18 mouse cellular contexts compared by ENCODE assay signal in the genomic region with DNA sequence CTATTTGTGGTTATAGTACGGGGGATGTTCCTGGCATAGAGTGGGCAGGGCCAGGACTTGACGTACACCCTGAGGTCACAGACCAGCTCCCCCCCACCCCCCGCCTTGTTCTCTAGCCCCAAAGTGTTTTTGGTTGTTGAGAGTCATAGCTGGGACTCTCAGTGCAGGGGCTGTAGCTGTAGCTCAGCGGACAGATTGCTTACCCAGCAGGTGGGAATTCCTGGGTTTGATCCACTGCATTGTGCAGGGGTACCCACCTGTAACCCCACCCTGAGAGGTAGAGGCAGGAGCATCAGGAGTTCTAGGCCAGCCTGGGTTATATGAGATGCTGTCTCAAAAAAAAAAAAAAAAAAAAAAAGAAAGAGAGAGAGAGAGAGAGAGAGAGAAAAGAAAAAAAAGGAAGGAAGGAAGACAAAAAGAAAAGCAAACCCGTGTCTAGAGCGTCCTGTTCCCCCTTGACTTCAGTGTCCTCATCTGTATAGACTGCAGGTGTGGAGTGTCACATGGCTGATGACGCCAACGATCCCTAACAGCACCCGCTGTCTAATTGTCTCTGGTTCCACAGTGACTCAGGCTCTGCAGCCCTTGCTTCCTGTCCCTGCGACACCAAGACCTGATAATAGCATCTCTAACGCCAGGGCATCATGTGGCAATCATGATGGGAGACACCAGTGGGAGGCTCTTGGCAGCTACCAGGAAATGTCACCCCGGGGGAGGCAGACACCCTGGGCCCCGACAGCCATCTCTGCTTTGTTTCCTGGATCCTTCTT.
DNase-seq lines count a peak whose midpoint lies in the region; ATAC-seq lines count a peak whose summit lies in the region.
"Had no signal": no experiment of that assay in that cellular context is flagged by ENCODE, and none has a peak within 500 bp of the region (broad histone marks: within the 10 kb centered on the region; RNA-seq: fewer than 3 reads in every experiment).

No protein-coding gene starts in this region.

- H3K4me2 ChIP-seq in hindbrain, embryonic 16.5 days (ENCODE audit: low read length), result no peak overlapping the region
- H3K4me2 ChIP-seq: embryonic facial prominence, embryonic 13.5 days; heart, embryonic 11.5 days; hindbrain, embryonic 14.5 days; limb, embryonic 12.5 days had no signal

- no peaks in the 10 kb centered on the region for H3K27me3 ChIP-seq in hindbrain, embryonic 10.5 days (ENCODE audit: insufficient read depth, poor library complexity, severe bottlenecking)
- H3K27me3 ChIP-seq in hindbrain, embryonic 16.5 days (replicated peaks; ENCODE audit: control insufficient read depth, insufficient read depth, low read length), result no peaks in the 10 kb centered on the region; the same call in 1 of the 2 replicates
- no peaks in the 10 kb centered on the region for H3K27me3 ChIP-seq in midbrain, embryonic 10.5 days (ENCODE audit: low read depth, poor library complexity, severe bottlenecking)
- H3K27me3 ChIP-seq: limb, embryonic 12.5 days had no signal

- H3K4me3 ChIP-seq in hindbrain, embryonic 10.5 days, result no peak overlapping the region
- no peak overlapping the region for H3K4me3 ChIP-seq in hindbrain, embryonic 16.5 days (ENCODE audit: low read length)
- no peak overlapping the region for H3K4me3 ChIP-seq in midbrain, embryonic 10.5 days
- H3K4me3 ChIP-seq: embryonic facial prominence, embryonic 13.5 days; limb, embryonic 12.5 days had no signal

- no peaks in the 10 kb centered on the region for H3K9me3 ChIP-seq in hindbrain, embryonic 10.5 days
- no peaks in the 10 kb centered on the region for H3K9me3 ChIP-seq in hindbrain, embryonic 16.5 days (ENCODE audit: control insufficient read depth, low read length)
- no peaks in the 10 kb centered on the region for H3K9me3 ChIP-seq in midbrain, embryonic 10.5 days (replicated peaks)
- H3K9me3 ChIP-seq: embryonic facial prominence, embryonic 13.5 days had no signal

- ATAC-seq in hindbrain, embryonic 16.5 days, result no peak
- peak; percentile 17; the same call in 1 of the 2 replicates for ATAC-seq in megakaryocyte-erythroid progenitor cell, adult 5-6 weeks (replicated peaks; ENCODE audit: low FRiP score, low TSS enrichment, poor library complexity, severe bottlenecking)

- WGBS in hindbrain, embryonic 10.5 days, result 72% methylated on average over 13 of the region's 13 CpGs
- WGBS in hindbrain, embryonic 16.5 days, result 66% methylated on average over 13 of the region's 13 CpGs
- WGBS in midbrain, embryonic 10.5 days, result 79% methylated on average over 13 of the region's 13 CpGs

- H3K36me3 ChIP-seq in hindbrain, embryonic 10.5 days, result no peaks in the 10 kb centered on the region
- no peaks in the 10 kb centered on the region for H3K36me3 ChIP-seq in hindbrain, embryonic 16.5 days (ENCODE audit: control insufficient read depth, insufficient read depth, low read length)
- no peaks in the 10 kb centered on the region for H3K36me3 ChIP-seq in midbrain, embryonic 10.5 days
- H3K36me3 ChIP-seq: embryonic facial prominence, embryonic 13.5 days; limb, embryonic 12.5 days had no signal

- peaks cover 13% of the 10 kb centered on the region; the same call in 1 of the 2 replicates for H3K4me1 ChIP-seq in hindbrain, embryonic 10.5 days (replicated peaks)
- peaks cover 5% of the 10 kb centered on the region for H3K4me1 ChIP-seq in hindbrain, embryonic 16.5 days (ENCODE audit: control insufficient read depth, insufficient read depth, low read depth, low read length)
- peaks cover 6% of the 10 kb centered on the region for H3K4me1 ChIP-seq in midbrain, embryonic 10.5 days

- H3K27ac ChIP-seq in hindbrain, embryonic 10.5 days, result 0 out of 2 replicates have a peak overlapping the region, but pooled peaks have one; percentile 29
- H3K27ac ChIP-seq in hindbrain, embryonic 16.5 days (ENCODE audit: low read depth, low read length), result no peak overlapping the region
- H3K27ac ChIP-seq in midbrain, embryonic 10.5 days (replicated peaks), result no peak overlapping the region
- H3K27ac ChIP-seq: embryonic facial prominence, embryonic 13.5 days; hindbrain, embryonic 14.5 days; limb, embryonic 12.5 days; liver, embryonic 14.5 days; stomach, postnatal 0 days had no signal

- H3K9ac ChIP-seq in hindbrain, embryonic 16.5 days (ENCODE audit: low read depth, low read length), result no peak overlapping the region
- H3K9ac ChIP-seq: embryonic facial prominence, embryonic 13.5 days; hindbrain, embryonic 14.5 days; limb, embryonic 12.5 days; liver, embryonic 14.5 days had no signal

- no peak for DNase-seq in hindbrain, embryonic 10.5 days (ENCODE audit: low spot score)
- DNase-seq in brain, adult 2 months (ENCODE audit: low read depth, low spot score), result peak; percentile 63
- DNase-seq in layer of hippocampus, adult 9-11 months, result no peak
- no peak for DNase-seq in right cerebral cortex, postnatal 4 days
- no peak for DNase-seq in midbrain, embryonic 10.5 days (ENCODE audit: low spot score)
- DNase-seq: cerebellum, adult 11 months; gastrocnemius, postnatal 36 days; lung, postnatal 14 days; midbrain, embryonic 14.5 days; right cerebral cortex, adult 18-20 months had no signal
